Mouse (Mus musculus): ENCODE measurements around the gene Gm44503. TPM values are rescaled to one million over a fixed set of nuclear protein-coding genes. Genes with fewer than 3 reads are reported as not detected.

The Gm44503 gene
- polyA plus RNA-seq, 1 experiment from 2014 or later: not detected

- Histone ChIP-seq H3K9me3 (no peaks in the 10 kb centered on the region), H3K4me1 (peaks cover 13% of the 10 kb centered on the region), H3K27me3 (replicated peaks; ENCODE audit: low read depth, poor library complexity, severe bottlenecking) (no peaks in the 10 kb centered on the region), H3K27ac (replicated peaks) (peak within 1 kb of the TSS; percentile 78), H3K4me3 (peak within 1 kb of the TSS; percentile 81), H3K36me3 (replicated peaks) (no peaks in the 10 kb centered on the region)
- DNase-seq (ENCODE audit: low spot score): peak; percentile 98
- under 1% methylated on average over 88 of the region's 88 CpGs for WGBS
Observed at GRCm38 (mm10) chr9:72985250-72986220, 26.9 kb downstream of the Gm44503 start, which contains the start of the genes Ccpg1os and Ccpg1. TSS of gene Ccpg1os (minus strand) at chr9:72985382. TSS of gene Ccpg1 (plus strand) at chr9:72985429.

- no peaks in the 10 kb centered on the region for H3K9me3 ChIP-seq
- DNase-seq (ENCODE audit: low spot score): no peak
- WGBS: 69% methylated on average over 3 of the region's 3 CpGs
- no peaks in the 10 kb centered on the region for H3K36me3 ChIP-seq (replicated peaks)
- H3K4me3 ChIP-seq: no peak overlapping the region
- peaks cover 13% of the 10 kb centered on the region for H3K4me1 ChIP-seq
- no peaks in the 10 kb centered on the region for H3K27me3 ChIP-seq (replicated peaks; ENCODE audit: low read depth, poor library complexity, severe bottlenecking)
- H3K27ac ChIP-seq (replicated peaks): no peak overlapping the region
Observed at GRCm38 (mm10) chr9:72987703-72988102, 29.1 kb downstream of the Gm44503 start.

- Histone ChIP-seq H3K4me3 (no peak overlapping the region), H3K27ac (replicated peaks) (no peak overlapping the region), H3K36me3 (replicated peaks) (no peaks in the 10 kb centered on the region), H3K27me3 (replicated peaks; ENCODE audit: low read depth, poor library complexity, severe bottlenecking) (no peaks in the 10 kb centered on the region), H3K9me3 (no peaks in the 10 kb centered on the region), H3K4me1 (peaks cover 13% of the 10 kb centered on the region)
- WGBS: 84% methylated on average over 5 of the region's 5 CpGs
- DNase-seq (ENCODE audit: low spot score): no peak
Observed at GRCm38 (mm10) chr9:72988706-72989105, 30.1 kb downstream of the Gm44503 start.

- DNase-seq (ENCODE audit: low spot score): no peak
- H3K4me3 ChIP-seq: no peak overlapping the region
- 94% methylated on average over 2 of the region's 2 CpGs for WGBS
- H3K36me3 ChIP-seq (replicated peaks): no peaks in the 10 kb centered on the region
- H3K9me3 ChIP-seq: no peaks in the 10 kb centered on the region
- H3K27ac ChIP-seq (replicated peaks): no peak overlapping the region
- H3K4me1 ChIP-seq: no peaks in the 10 kb centered on the region
- no peaks in the 10 kb centered on the region for H3K27me3 ChIP-seq (replicated peaks; ENCODE audit: low read depth, poor library complexity, severe bottlenecking)
Observed at GRCm38 (mm10) chr9:72991420-72991819, 32.8 kb downstream of the Gm44503 start.

DNA sequence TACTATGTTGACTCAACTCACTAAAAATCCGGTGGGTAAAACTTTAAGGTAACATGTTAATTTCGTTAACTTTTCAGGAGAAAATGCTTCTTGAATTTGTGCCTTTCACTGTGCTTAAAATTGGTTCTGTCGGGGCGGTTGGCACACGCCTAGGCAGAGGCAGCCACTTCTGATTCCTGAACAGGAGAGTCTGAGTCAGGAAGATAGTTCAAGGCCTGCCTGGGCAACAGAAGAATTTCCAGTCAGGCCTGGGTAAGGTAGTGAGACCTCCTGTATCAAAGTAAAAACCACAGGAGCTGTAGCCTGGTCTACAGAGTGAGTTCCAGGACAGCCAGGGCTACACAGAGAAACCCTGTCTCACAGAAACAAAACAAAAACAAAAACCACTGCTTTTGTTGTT, 33.9 kb downstream of the Gm44503 start:
- H3K4me3 ChIP-seq: no peak overlapping the region
- no peaks in the 10 kb centered on the region for H3K36me3 ChIP-seq (replicated peaks)
- DNase-seq (ENCODE audit: low spot score): no peak
- H3K27ac ChIP-seq (replicated peaks): no peak overlapping the region
- 87% methylated on average over 5 of the region's 5 CpGs for WGBS
- H3K4me1 ChIP-seq: no peaks in the 10 kb centered on the region
- no peaks in the 10 kb centered on the region for H3K9me3 ChIP-seq
- H3K27me3 ChIP-seq (replicated peaks; ENCODE audit: low read depth, poor library complexity, severe bottlenecking): no peaks in the 10 kb centered on the region

GRCm38 (mm10) chr9:72996167-72996566, 37.5 kb downstream of the Gm44503 start:
- no peaks in the 10 kb centered on the region for H3K9me3 ChIP-seq
- H3K27ac ChIP-seq (replicated peaks): no peak overlapping the region
- no peaks in the 10 kb centered on the region for H3K27me3 ChIP-seq (replicated peaks; ENCODE audit: low read depth, poor library complexity, severe bottlenecking)
- H3K36me3 ChIP-seq (replicated peaks): no peaks in the 10 kb centered on the region
- no peak for DNase-seq (ENCODE audit: low spot score)
- H3K4me3 ChIP-seq: no peak overlapping the region
- no peaks in the 10 kb centered on the region for H3K4me1 ChIP-seq

GRCm38 (mm10) chr9:72996806-72997205, 38.2 kb downstream of the Gm44503 start:
- H3K9me3 ChIP-seq: no peaks in the 10 kb centered on the region
- H3K4me1 ChIP-seq: no peaks in the 10 kb centered on the region
- H3K36me3 ChIP-seq (replicated peaks): no peaks in the 10 kb centered on the region
- no peak overlapping the region for H3K4me3 ChIP-seq
- H3K27me3 ChIP-seq (replicated peaks; ENCODE audit: low read depth, poor library complexity, severe bottlenecking): no peaks in the 10 kb centered on the region
- 61% methylated on average over 7 of the region's 7 CpGs for WGBS
- H3K27ac ChIP-seq (replicated peaks): no peak overlapping the region
- no peak for DNase-seq (ENCODE audit: low spot score)

- Histone ChIP-seq H3K27ac (replicated peaks) (no peak overlapping the region), H3K27me3 (replicated peaks; ENCODE audit: low read depth, poor library complexity, severe bottlenecking) (no peaks in the 10 kb centered on the region), H3K9me3 (no peaks in the 10 kb centered on the region), H3K36me3 (replicated peaks) (peaks cover under 1% of the 10 kb centered on the region; the same call in 1 of the 2 replicates), H3K4me1 (no peaks in the 10 kb centered on the region), H3K4me3 (no peak overlapping the region)
- 68% methylated on average over 2 of the region's 2 CpGs for WGBS
- DNase-seq (ENCODE audit: low spot score): no peak
Observed at GRCm38 (mm10) chr9:73000487-73000886, 41.8 kb downstream of the Gm44503 start.

- H3K4me3 ChIP-seq: no peak overlapping the region
- DNase-seq (ENCODE audit: low spot score): no peak
- H3K9me3 ChIP-seq: no peaks in the 10 kb centered on the region
- WGBS: 86% methylated on average over 13 of the region's 13 CpGs
- no peaks in the 10 kb centered on the region for H3K4me1 ChIP-seq
- H3K27me3 ChIP-seq (replicated peaks; ENCODE audit: low read depth, poor library complexity, severe bottlenecking): no peaks in the 10 kb centered on the region
- H3K27ac ChIP-seq (replicated peaks): no peak overlapping the region
- H3K36me3 ChIP-seq (replicated peaks): peaks cover 10% of the 10 kb centered on the region
Observed at GRCm38 (mm10) chr9:73001314-73002011, 42.8 kb downstream of the Gm44503 start.

GRCm38 (mm10) chr9:73002177-73002576, 43.5 kb downstream of the Gm44503 start:
- H3K4me1 ChIP-seq: no peaks in the 10 kb centered on the region
- no peak overlapping the region for H3K4me3 ChIP-seq
- H3K9me3 ChIP-seq: no peaks in the 10 kb centered on the region
- no peaks in the 10 kb centered on the region for H3K27me3 ChIP-seq (replicated peaks; ENCODE audit: low read depth, poor library complexity, severe bottlenecking)
- peaks cover 10% of the 10 kb centered on the region for H3K36me3 ChIP-seq (replicated peaks)
- H3K27ac ChIP-seq (replicated peaks): no peak overlapping the region
- no peak for DNase-seq (ENCODE audit: low spot score)
- 78% methylated on average over 3 of the region's 3 CpGs for WGBS

- H3K4me1 ChIP-seq: no peaks in the 10 kb centered on the region
- H3K27ac ChIP-seq (replicated peaks): no peak overlapping the region
- no peaks in the 10 kb centered on the region for H3K27me3 ChIP-seq (replicated peaks; ENCODE audit: low read depth, poor library complexity, severe bottlenecking)
- peaks cover 10% of the 10 kb centered on the region for H3K36me3 ChIP-seq (replicated peaks)
- H3K4me3 ChIP-seq: no peak overlapping the region
- DNase-seq (ENCODE audit: low spot score): no peak
- H3K9me3 ChIP-seq: no peaks in the 10 kb centered on the region
- WGBS: 84% methylated on average over 8 of the region's 8 CpGs
Observed at GRCm38 (mm10) chr9:73004076-73004475, 45.4 kb downstream of the Gm44503 start.

- 91% methylated on average over 6 of the region's 6 CpGs for WGBS
- Histone ChIP-seq H3K4me3 (no peak overlapping the region), H3K4me1 (no peaks in the 10 kb centered on the region), H3K27ac (replicated peaks) (no peak overlapping the region), H3K36me3 (replicated peaks) (peaks cover 10% of the 10 kb centered on the region), H3K27me3 (replicated peaks; ENCODE audit: low read depth, poor library complexity, severe bottlenecking) (no peaks in the 10 kb centered on the region), H3K9me3 (no peaks in the 10 kb centered on the region)
- no peak for DNase-seq (ENCODE audit: low spot score)
Observed at GRCm38 (mm10) chr9:73005106-73005505, 46.5 kb downstream of the Gm44503 start.
